Mouse (Mus musculus) erythroblast, embryonic 14.5 days (primary cell): ENCODE measurements around the gene Gm20683.

ENCODE experiments used
- GATA1 ChIP-seq: IDR thresholded peaks from 2 replicates; pipeline ENCODE4 v1.6.1; 2012; ENCODE audit warnings: low read length, inconsistent platforms, mixed read lengths
- TAL1 ChIP-seq: IDR thresholded peaks from 3 replicates; pipeline ENCODE4 v1.6.1; 2012; ENCODE audit warnings: low read length, inconsistent platforms, mixed read lengths

- TF ChIP-seq GATA1 (no peak), TAL1 (no peak)
These were observed 40.5 kb downstream of the Gm20683 start for GRCm38 (mm10) chr17:25801029-25801428.
